In genomic region chr11:32573669-32574068, GRCm38 (mm10) we compare ENCODE assay signal across 26 mouse cellular contexts. TPM values are rescaled to one million over a fixed set of nuclear protein-coding genes. Genes with fewer than 3 reads are reported as not detected.
"Had no signal": no experiment of that assay in that cellular context is flagged by ENCODE, and none has a peak within 500 bp of the region (broad histone marks: within the 10 kb centered on the region; RNA-seq: fewer than 3 reads in every experiment).

No protein-coding gene starts in this region.

- DNase-seq: cerebellum, adult 9-10 months; cerebellum, adult 9-11 months; cerebellum, postnatal 14 days; embryo, embryonic 11 days; forebrain, postnatal 0 days; gastrocnemius, adult 2 months; gastrocnemius, postnatal 10 days; gastrocnemius, postnatal 14 days; gastrocnemius, postnatal 25 days; gastrocnemius, postnatal 36 days; heart, adult 11 months; heart, adult 18-20 months; heart, adult 2 months had no signal

- H3K27ac ChIP-seq: embryonic facial prominence, embryonic 12.5 days; embryonic facial prominence, embryonic 13.5 days; embryonic facial prominence, embryonic 15.5 days; forebrain, embryonic 10.5 days; forebrain, embryonic 12.5 days; forebrain, embryonic 13.5 days; forebrain, embryonic 15.5 days; gastrocnemius, adult 2 months; heart, adult 2 months; heart, embryonic 10.5 days; heart, embryonic 13.5 days had no signal

- H3K9me3 ChIP-seq: embryonic facial prominence, embryonic 12.5 days; embryonic facial prominence, embryonic 13.5 days; embryonic facial prominence, embryonic 15.5 days; forebrain, embryonic 10.5 days; forebrain, embryonic 12.5 days; forebrain, embryonic 13.5 days; forebrain, embryonic 15.5 days; heart, embryonic 10.5 days; heart, embryonic 12.5 days; heart, embryonic 13.5 days had no signal

- H3K27me3 ChIP-seq: embryonic facial prominence, embryonic 12.5 days; embryonic facial prominence, embryonic 13.5 days; embryonic facial prominence, embryonic 15.5 days; forebrain, embryonic 12.5 days; forebrain, embryonic 13.5 days; forebrain, embryonic 15.5 days; heart, embryonic 12.5 days; heart, embryonic 13.5 days had no signal

- H3K36me3 ChIP-seq: embryonic facial prominence, embryonic 12.5 days; embryonic facial prominence, embryonic 13.5 days; embryonic facial prominence, embryonic 15.5 days; forebrain, embryonic 10.5 days; forebrain, embryonic 12.5 days; forebrain, embryonic 15.5 days; heart, embryonic 10.5 days; heart, embryonic 12.5 days had no signal

- H3K4me1 ChIP-seq: forebrain, embryonic 12.5 days; forebrain, embryonic 13.5 days; forebrain, embryonic 15.5 days had no signal

- H3K4me3 ChIP-seq: embryonic facial prominence, embryonic 12.5 days; embryonic facial prominence, embryonic 13.5 days; embryonic facial prominence, embryonic 15.5 days; erythroblast, embryonic 14.5 days; forebrain, embryonic 10.5 days; forebrain, embryonic 12.5 days; forebrain, embryonic 13.5 days; forebrain, embryonic 15.5 days; gastrocnemius, adult 2 months; heart, adult 2 months; heart, embryonic 10.5 days; heart, embryonic 12.5 days; heart, embryonic 13.5 days had no signal

- ATAC-seq: forebrain, embryonic 13.5 days; forebrain, embryonic 14.5 days; forebrain, embryonic 15.5 days; forebrain, embryonic 16.5 days; forebrain, postnatal 0 days had no signal

RNA-seq across cellular contexts. Expression of gene Efcab9, which starts 41.8 kb away (rescaled TPM):
- polyA plus RNA-seq: embryonic facial prominence, embryonic 13.5 days; embryonic facial prominence, embryonic 15.5 days; erythroblast, embryonic 14.5 days; forebrain, embryonic 14.5 days; forebrain, embryonic 16.5 days; heart, adult 2 months; heart, embryonic 10.5 days had no signal
